Mouse (Mus musculus): Measurements from ENCODE around the gene Elmo2.

GRCm38 (mm10) chr2:165301409-165301808 lies 24.9 kb downstream of the Elmo2 start:
- TF ChIP-seq CTCF (IDR thresholded peaks at IDR 0.05; ENCODE audit: insufficient read depth, low read length) = no peak
- TF ChIP-seq POLR2A (IDR thresholded peaks at IDR 0.05; ENCODE audit: borderline replicate concordance, extremely low read depth, low read depth, low read length) = no peak

Data from lung, adult 2 months (tissue).